ENCODE assay signal across 10 mouse cellular contexts in genomic region chr2:131401794-131402495, GRCm38 (mm10). TPM values are rescaled to one million over a fixed set of nuclear protein-coding genes. Genes with fewer than 3 reads are reported as not detected.
DNase-seq lines count a peak whose midpoint lies in the region; ATAC-seq lines count a peak whose summit lies in the region.
"Had no signal": no experiment of that assay in that cellular context is flagged by ENCODE, and none has a peak within 500 bp of the region (broad histone marks: within the 10 kb centered on the region; RNA-seq: fewer than 3 reads in every experiment).

No protein-coding gene starts in this region.

- H3K9me3 ChIP-seq in embryonic facial prominence, embryonic 13.5 days = no peaks in the 10 kb centered on the region
- H3K9me3 ChIP-seq in heart, embryonic 15.5 days (replicated peaks) = no peaks in the 10 kb centered on the region
- H3K9me3 ChIP-seq in neural tube, embryonic 11.5 days (ENCODE audit: control insufficient read depth, low read length) = no peaks in the 10 kb centered on the region
- H3K9me3 ChIP-seq: hindbrain, embryonic 15.5 days had no signal

- DNase-seq in kidney, postnatal 10 days = peak; percentile 18
- no peak for DNase-seq in kidney, postnatal 25 days
- peak; percentile 32 for DNase-seq in neural tube, embryonic 11.5 days (ENCODE audit: low spot score)
- no peak for DNase-seq in natural killer cell, adult 2 months (ENCODE audit: low spot score in 2 of 2)
- DNase-seq: thymus, postnatal 36 days had no signal

- H3K27me3 ChIP-seq in embryonic facial prominence, embryonic 13.5 days = no peaks in the 10 kb centered on the region
- no peaks in the 10 kb centered on the region for H3K27me3 ChIP-seq in heart, embryonic 15.5 days
- H3K27me3 ChIP-seq in neural tube, embryonic 11.5 days (ENCODE audit: control insufficient read depth, insufficient read depth, low read length) = no peaks in the 10 kb centered on the region
- H3K27me3 ChIP-seq: hindbrain, embryonic 15.5 days had no signal

- peak; percentile 76 for ATAC-seq in embryonic facial prominence, embryonic 13.5 days (ENCODE audit: insufficient number of reproducible peaks, insufficient read depth, low FRiP score, low TSS enrichment, low read depth)
- ATAC-seq in heart, embryonic 15.5 days (replicated peaks; ENCODE audit: insufficient number of reproducible peaks, insufficient read depth, low FRiP score, low read depth) = peak; percentile 80
- ATAC-seq in neural tube, embryonic 11.5 days (ENCODE audit: insufficient read depth, low FRiP score, low TSS enrichment) = no peak
- no peak for ATAC-seq in cerebellum, adult (ENCODE audit: insufficient number of reproducible peaks, low FRiP score, low TSS enrichment)
- no peak for ATAC-seq in erythroid progenitor cell, adult 5-6 weeks (replicated peaks; ENCODE audit: low FRiP score, poor library complexity, severe bottlenecking)

- peaks cover 23% of the 10 kb centered on the region for H3K4me1 ChIP-seq in embryonic facial prominence, embryonic 13.5 days
- peaks cover 6% of the 10 kb centered on the region; the same call in 1 of the 2 replicates for H3K4me1 ChIP-seq in heart, embryonic 15.5 days (replicated peaks)
- no peaks in the 10 kb centered on the region for H3K4me1 ChIP-seq in neural tube, embryonic 11.5 days (ENCODE audit: control insufficient read depth, insufficient read depth, low read length)
- H3K4me1 ChIP-seq: hindbrain, embryonic 15.5 days had no signal

- no peaks in the 10 kb centered on the region for H3K36me3 ChIP-seq in embryonic facial prominence, embryonic 13.5 days
- no peaks in the 10 kb centered on the region for H3K36me3 ChIP-seq in heart, embryonic 15.5 days
- H3K36me3 ChIP-seq in neural tube, embryonic 11.5 days (ENCODE audit: control insufficient read depth, insufficient read depth, low read length) = no peaks in the 10 kb centered on the region
- H3K36me3 ChIP-seq: hindbrain, embryonic 15.5 days had no signal

- no peak overlapping the region for H3K4me3 ChIP-seq in embryonic facial prominence, embryonic 13.5 days
- H3K4me3 ChIP-seq in heart, embryonic 15.5 days = no peak overlapping the region
- no peak overlapping the region for H3K4me3 ChIP-seq in neural tube, embryonic 11.5 days (ENCODE audit: low read depth, low read length)
- H3K4me3 ChIP-seq: hindbrain, embryonic 15.5 days had no signal

- no peak overlapping the region for H3K9ac ChIP-seq in embryonic facial prominence, embryonic 13.5 days
- H3K9ac ChIP-seq in heart, embryonic 15.5 days = no peak overlapping the region
- H3K9ac ChIP-seq in neural tube, embryonic 11.5 days (ENCODE audit: low read length) = no peak overlapping the region
- H3K9ac ChIP-seq: hindbrain, embryonic 15.5 days had no signal

- peak overlapping the region; percentile 9; the same call in 1 of the 2 replicates for H3K4me2 ChIP-seq in embryonic facial prominence, embryonic 13.5 days
- no peak overlapping the region for H3K4me2 ChIP-seq in heart, embryonic 15.5 days
- no peak overlapping the region for H3K4me2 ChIP-seq in neural tube, embryonic 11.5 days (ENCODE audit: low read depth)
- H3K4me2 ChIP-seq: hindbrain, embryonic 15.5 days had no signal

- 30% methylated on average over 8 of the region's 8 CpGs for WGBS in embryonic facial prominence, embryonic 13.5 days
- 34% methylated on average over 8 of the region's 8 CpGs for WGBS in heart, embryonic 15.5 days
- WGBS in neural tube, embryonic 11.5 days = 52% methylated on average over 8 of the region's 8 CpGs

- peak overlapping the region; percentile 79 for H3K27ac ChIP-seq in embryonic facial prominence, embryonic 13.5 days
- peak overlapping the region; percentile 63 for H3K27ac ChIP-seq in heart, embryonic 15.5 days
- no peak overlapping the region for H3K27ac ChIP-seq in neural tube, embryonic 11.5 days (ENCODE audit: low read depth, low read length)
- H3K27ac ChIP-seq: hindbrain, embryonic 15.5 days had no signal

RNA-seq across cellular contexts. Expression of gene Rnf24, which starts 49.3 kb away (rescaled TPM):
- 10.8 and 11.0 TPM in 2 replicates for polyA plus RNA-seq in embryonic facial prominence, embryonic 13.5 days (2015; fragmentation: Nextera tagmentation; extraction: Ambion mirVana)
- 2.0 and 2.3 TPM in 2 replicates for polyA plus RNA-seq in heart, embryonic 15.5 days (2015; fragmentation: Nextera tagmentation; extraction: Ambion mirVana)
- polyA plus RNA-seq in neural tube, embryonic 11.5 days (2014; fragmentation: Nextera tagmentation; extraction: Ambion mirVana) = 11.0 TPM in 2 replicates
- 1.1 and 2.9 TPM in 2 replicates for total RNA-seq in erythroid progenitor cell, adult 5-6 weeks (2015; ENCODE audit: low replicate concordance)
- 0.77 and 6.4 TPM in 2 replicates for total RNA-seq in erythroid progenitor cell, adult 5-6 weeks (2017; ENCODE audit: low replicate concordance)

Comparison
In these comparisons a context has a peak if more than half of its experiments do, and no peak if none do; other contexts are left out.
1. DNase-seq: peak in kidney, postnatal 10 days (single experiment) and neural tube, embryonic 11.5 days (single experiment); none in kidney, postnatal 25 days (0 of 2) and natural killer cell, adult 2 months (0 of 2).
2. ATAC-seq: peak in embryonic facial prominence, embryonic 13.5 days (single experiment) and heart, embryonic 15.5 days (single experiment); none in neural tube, embryonic 11.5 days (single experiment), cerebellum, adult (single experiment) and erythroid progenitor cell, adult 5-6 weeks (single experiment).